In the genomic region with DNA sequence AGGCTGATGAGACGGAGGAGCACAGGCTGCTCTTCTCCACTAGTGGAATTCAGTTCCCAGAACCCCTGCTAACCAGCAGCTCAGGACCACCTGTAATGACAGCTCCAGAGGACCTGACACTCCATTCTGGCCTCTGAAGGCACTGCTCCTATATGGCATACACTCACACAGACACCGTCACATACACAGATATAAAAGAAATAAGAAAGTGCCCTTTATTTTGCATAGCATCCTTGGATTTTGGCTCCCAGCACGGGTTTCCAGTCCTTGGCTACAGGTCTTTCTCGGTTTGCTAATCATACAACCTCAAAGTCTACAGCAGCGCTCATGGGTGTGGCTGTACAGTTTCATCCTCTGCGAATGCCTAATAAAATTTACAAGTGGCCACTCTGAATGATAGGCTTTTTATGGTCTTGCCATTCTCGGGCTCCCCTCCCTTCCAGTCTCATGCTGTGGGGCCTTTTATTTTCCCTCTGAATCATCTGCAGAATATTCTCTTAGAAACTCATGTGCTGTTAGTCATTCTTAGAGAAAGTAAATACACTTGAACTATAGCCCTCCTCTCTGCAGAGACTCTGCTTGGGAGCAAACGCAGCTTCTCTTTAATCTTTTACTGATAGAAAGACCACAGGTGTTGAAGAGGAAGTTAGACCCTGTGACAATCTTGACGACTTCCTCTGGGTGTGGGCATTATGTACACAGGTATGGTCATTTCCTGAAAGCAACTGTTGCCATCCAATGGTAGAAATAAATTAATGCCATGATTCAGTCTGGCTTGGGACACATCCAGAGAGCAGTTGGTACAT, we compare ENCODE assay signal across 12 mouse cellular contexts.
A peak's percentile ranks its signal among the peaks of the same experiment; 100 is the strongest.
DNase-seq lines count a peak whose midpoint lies in the region; ATAC-seq and TF ChIP-seq lines count a peak whose summit lies in the region.
"Had no signal": no experiment of that assay in that cellular context is flagged by ENCODE, and none has a peak within 500 bp of the region (broad histone marks: within the 10 kb centered on the region; RNA-seq: fewer than 3 reads in every experiment).

No protein-coding gene starts in this region.

- TF ChIP-seq POLR2A in embryonic fibroblast, embryonic 13.5 days (IDR thresholded peaks at IDR 0.05; ENCODE audit: low read depth, low read length): no peak

- no peaks in the 10 kb centered on the region for H3K36me3 ChIP-seq in lung, embryonic 14.5 days (ENCODE audit: insufficient read depth)
- H3K36me3 ChIP-seq in heart, embryonic 12.5 days: 0 out of 2 replicates have a peak, but pooled peaks cover 4% of the 10 kb centered on the region
- H3K36me3 ChIP-seq: midbrain, embryonic 12.5 days had no signal

- H3K27me3 ChIP-seq in lung, embryonic 14.5 days (ENCODE audit: insufficient read depth, low read length): no peaks in the 10 kb centered on the region
- no peaks in the 10 kb centered on the region for H3K27me3 ChIP-seq in heart, embryonic 12.5 days (replicated peaks)
- H3K27me3 ChIP-seq: midbrain, embryonic 12.5 days had no signal

- no peak overlapping the region for H3K4me3 ChIP-seq in lung, embryonic 14.5 days (ENCODE audit: low read depth, low read length)
- no peak overlapping the region for H3K4me3 ChIP-seq in embryonic fibroblast, embryonic 13.5 days (ENCODE audit: insufficient read depth, low read length)
- H3K4me3 ChIP-seq in heart, embryonic 12.5 days: no peak overlapping the region
- H3K4me3 ChIP-seq: midbrain, embryonic 12.5 days had no signal

- no peak for ATAC-seq in lung, embryonic 14.5 days (ENCODE audit: insufficient read depth)
- peak; percentile 58 for ATAC-seq in neutrophil, adult 5-6 weeks (ENCODE audit: extremely low read depth, insufficient number of reproducible peaks, low FRiP score, poor library complexity, severe bottlenecking)
- no peak for ATAC-seq in heart, embryonic 12.5 days (ENCODE audit: insufficient number of reproducible peaks, low FRiP score)
- ATAC-seq: forebrain, embryonic 14.5 days had no signal

- H3K27ac ChIP-seq in lung, embryonic 14.5 days (ENCODE audit: low read depth): no peak overlapping the region
- H3K27ac ChIP-seq in embryonic fibroblast, embryonic 13.5 days (ENCODE audit: insufficient read depth, low read length): peak overlapping the region; percentile 82
- H3K27ac ChIP-seq in heart, embryonic 12.5 days (ENCODE audit: poor library complexity, severe bottlenecking): no peak overlapping the region
- H3K27ac ChIP-seq: midbrain, embryonic 12.5 days had no signal

- DNase-seq in lung, embryonic 14.5 days: peak; percentile 9
- DNase-seq in lung, postnatal 14 days: no peak
- peak; percentile 40 for DNase-seq in CD4-positive helper T cell, adult 2 months (ENCODE audit: low read depth, low spot score)
- DNase-seq in ovary, postnatal 10 days (ENCODE audit: low spot score): no peak
- DNase-seq in left cerebral cortex, adult 11 months (ENCODE audit: low spot score): no peak
- DNase-seq: kidney, adult 11 months; retina, postnatal 1 day had no signal

- 63% methylated on average over 9 of the region's 9 CpGs for WGBS in lung, embryonic 14.5 days
- 73% methylated on average over 9 of the region's 9 CpGs for WGBS in heart, embryonic 12.5 days

- no peak for TF ChIP-seq CTCF in lung, embryonic 14.5 days (IDR thresholded peaks at IDR 0.05; ENCODE audit: low read depth)
- no peak for TF ChIP-seq CTCF in embryonic fibroblast, embryonic 13.5 days (IDR thresholded peaks at IDR 0.05; ENCODE audit: borderline replicate concordance, insufficient read depth, low read length)

- H3K4me1 ChIP-seq in lung, embryonic 14.5 days (ENCODE audit: insufficient read depth): peaks cover 20% of the 10 kb centered on the region
- peaks cover 45% of the 10 kb centered on the region for H3K4me1 ChIP-seq in embryonic fibroblast, embryonic 13.5 days (ENCODE audit: control insufficient read depth, insufficient read depth, low read length)
- H3K4me1 ChIP-seq in heart, embryonic 12.5 days (replicated peaks): peaks cover 49% of the 10 kb centered on the region

- no peak overlapping the region for H3K4me2 ChIP-seq in lung, embryonic 14.5 days
- H3K4me2 ChIP-seq in heart, embryonic 12.5 days: no peak overlapping the region
- H3K4me2 ChIP-seq: midbrain, embryonic 12.5 days had no signal

- H3K9ac ChIP-seq in lung, embryonic 14.5 days: no peak overlapping the region
- no peak overlapping the region for H3K9ac ChIP-seq in heart, embryonic 12.5 days
- H3K9ac ChIP-seq: midbrain, embryonic 12.5 days had no signal

- no peaks in the 10 kb centered on the region for H3K9me3 ChIP-seq in lung, embryonic 14.5 days (ENCODE audit: low read depth, low read length)
- H3K9me3 ChIP-seq in heart, embryonic 12.5 days (replicated peaks): no peaks in the 10 kb centered on the region
- H3K9me3 ChIP-seq: midbrain, embryonic 12.5 days had no signal

Comparison
In these comparisons a context has a peak if more than half of its experiments do, and no peak if none do; other contexts are left out.
1. DNase-seq: peak in lung, embryonic 14.5 days (single experiment) and CD4-positive helper T cell, adult 2 months (single experiment); none in lung, postnatal 14 days (single experiment), ovary, postnatal 10 days (single experiment) and left cerebral cortex, adult 11 months (single experiment).